Mouse (Mus musculus) limb, embryonic 15.5 days (tissue): ENCODE measurements around the gene Sspo. TPM values are rescaled to one million over a fixed set of nuclear protein-coding genes. Genes with fewer than 3 reads are reported as not detected.

Experiments used
- ATAC-seq: fragments of 200-750 bp; cut with Nextera tagmentation; 2 replicates; pipeline ENCODE4 v1.8.0; 2017; ENCODE audit warnings: low read depth, moderate TSS enrichment; ENCODE audit not compliant: insufficient number of reproducible peaks, low FRiP score, low TSS enrichment
- H3K27ac ChIP-seq: fragments of 300-500 bp; sonication (generic); 2 replicates; pipeline ENCODE4 v1.5.1; 2015; ENCODE audit warnings: moderate library complexity, mild to moderate bottlenecking, inconsistent platforms
- H3K27me3 ChIP-seq: fragments of 300-500 bp; sonication (generic); 2 replicates; pipeline ENCODE4 v1.6.1; 2015; ENCODE audit warnings: inconsistent platforms
- H3K36me3 ChIP-seq: fragments of 300-500 bp; sonication (generic); 2 replicates; pipeline ENCODE4 v1.6.1; 2015; ENCODE audit warnings: inconsistent platforms
- H3K4me1 ChIP-seq: fragments of 300-500 bp; sonication (generic); 2 replicates; pipeline ENCODE4 v1.6.1; 2015; ENCODE audit warnings: inconsistent platforms
- H3K4me2 ChIP-seq: fragments of 300-500 bp; sonication (generic); 2 replicates; pipeline ENCODE4 v1.6.1; 2015; ENCODE audit warnings: mild to moderate bottlenecking, inconsistent platforms
- H3K4me3 ChIP-seq: fragments of 300-500 bp; sonication (generic); 2 replicates; pipeline ENCODE4 v1.5.1; 2015; ENCODE audit warnings: mild to moderate bottlenecking, inconsistent platforms
- H3K9ac ChIP-seq: fragments of 300-500 bp; sonication (generic); 2 replicates; pipeline ENCODE4 v1.6.1; 2015; ENCODE audit warnings: inconsistent platforms
- H3K9me3 ChIP-seq: fragments of 300-500 bp; sonication (generic); 2 replicates; pipeline ENCODE4 v1.6.1; 2016; ENCODE audit warnings: inconsistent platforms
- WGBS: fragments of 180-500 bp; shearing (Covaris S2); methylation state at CpG from one replicate; pipeline ENCODE4 v1.1.7; 2015; 5-methylcytosine and 5-hydroxymethylcytosine counted together
- polyA plus RNA-seq: library from polyadenylated mRNA; unstranded; fragments of >200 nt; fragmentation: Nextera tagmentation; extraction: Ambion mirVana; gene quantifications from 2 replicates; pipeline ENCODE4 v1.2.1, GENCODE M21; 2015

Sspo gene
- polyA plus RNA-seq, 1 experiment from 2014 or later = 0.31 TPM

- ATAC-seq = no peak
- Histone ChIP-seq H3K4me1 (peaks cover 10% of the 10 kb centered on the region; the same call in 1 of the 2 replicates), H3K4me3 (no peak overlapping the region), H3K4me2 (no peak overlapping the region), H3K36me3 (peaks cover 23% of the 10 kb centered on the region), H3K27ac (no peak overlapping the region), H3K9ac (no peak overlapping the region), H3K27me3 (no peaks in the 10 kb centered on the region), H3K9me3 (no peaks in the 10 kb centered on the region)
- WGBS = 4% methylated on average over 2 of the region's 2 CpGs
Measured at GRCm38 (mm10) chr6:48420647-48421046, 27.4 kb upstream of the Sspo start.

- Histone ChIP-seq H3K4me2 (no peak overlapping the region), H3K36me3 (no peaks in the 10 kb centered on the region), H3K4me1 (peaks cover 10% of the 10 kb centered on the region; the same call in 1 of the 2 replicates), H3K9me3 (no peaks in the 10 kb centered on the region), H3K4me3 (no peak overlapping the region), H3K9ac (no peak overlapping the region), H3K27me3 (no peaks in the 10 kb centered on the region), H3K27ac (no peak overlapping the region)
- no peak for ATAC-seq
- WGBS = 47% methylated on average over 3 of the region's 3 CpGs
Measured at GRCm38 (mm10) chr6:48423336-48423735, 24.7 kb upstream of the Sspo start.

- Histone ChIP-seq H3K9ac (no peak overlapping the region), H3K27ac (no peak overlapping the region), H3K4me3 (no peak overlapping the region), H3K4me2 (no peak overlapping the region), H3K27me3 (no peaks in the 10 kb centered on the region), H3K9me3 (no peaks in the 10 kb centered on the region), H3K4me1 (peaks cover 10% of the 10 kb centered on the region; the same call in 1 of the 2 replicates), H3K36me3 (no peaks in the 10 kb centered on the region)
- ATAC-seq = no peak
- WGBS = 70% methylated on average over 5 of the region's 5 CpGs
Measured at GRCm38 (mm10) chr6:48424074-48424473, 24.0 kb upstream of the Sspo start.

- Histone ChIP-seq H3K4me1 (0 out of 2 replicates have a peak, but pooled peaks cover 5% of the 10 kb centered on the region), H3K36me3 (no peaks in the 10 kb centered on the region), H3K27me3 (no peaks in the 10 kb centered on the region), H3K9ac (no peak overlapping the region), H3K4me3 (no peak overlapping the region), H3K27ac (no peak overlapping the region), H3K9me3 (no peaks in the 10 kb centered on the region), H3K4me2 (no peak overlapping the region)
- ATAC-seq = no peak
- WGBS = 78% methylated on average over 5 of the region's 5 CpGs
Measured at GRCm38 (mm10) chr6:48426956-48427355, 21.1 kb upstream of the Sspo start.

- Histone ChIP-seq H3K9me3 (no peaks in the 10 kb centered on the region), H3K27me3 (no peaks in the 10 kb centered on the region), H3K4me2 (no peak overlapping the region), H3K9ac (no peak overlapping the region), H3K4me3 (no peak overlapping the region), H3K36me3 (no peaks in the 10 kb centered on the region), H3K4me1 (no peaks in the 10 kb centered on the region), H3K27ac (no peak overlapping the region)
- ATAC-seq = no peak
- 72% methylated on average over 4 of the region's 4 CpGs for WGBS
Measured at GRCm38 (mm10) chr6:48428769-48429557, 19.1 kb upstream of the Sspo start.

- H3K36me3 ChIP-seq = no peaks in the 10 kb centered on the region
- H3K4me1 ChIP-seq = peaks cover 14% of the 10 kb centered on the region
Measured at GRCm38 (mm10) chr6:48430748-48431147, 17.3 kb upstream of the Sspo start.

GRCm38 (mm10) chr6:48432893-48433816, 14.9 kb upstream of the Sspo start:
- Histone ChIP-seq H3K4me3 (no peak overlapping the region), H3K36me3 (peaks cover 14% of the 10 kb centered on the region), H3K4me1 (peaks cover 30% of the 10 kb centered on the region), H3K4me2 (no peak overlapping the region), H3K27me3 (no peaks in the 10 kb centered on the region), H3K9me3 (no peaks in the 10 kb centered on the region), H3K27ac (peak overlapping the region; percentile 22), H3K9ac (no peak overlapping the region)
- 54% methylated on average over 12 of the region's 12 CpGs for WGBS
- ATAC-seq = no peak

More at GRCm38 (mm10) chr6:48430748-48431147, 17.3 kb upstream of the Sspo start:
- Histone ChIP-seq H3K4me3 (no peak overlapping the region), H3K4me2 (no peak overlapping the region), H3K27ac (no peak overlapping the region), H3K27me3 (no peaks in the 10 kb centered on the region), H3K9me3 (no peaks in the 10 kb centered on the region), H3K9ac (no peak overlapping the region)
- no peak for ATAC-seq
- WGBS = 78% methylated on average over 5 of the region's 5 CpGs

- Histone ChIP-seq H3K27ac (no peak overlapping the region), H3K4me2 (no peak overlapping the region), H3K36me3 (peaks cover 28% of the 10 kb centered on the region), H3K9me3 (no peaks in the 10 kb centered on the region), H3K27me3 (peaks cover 13% of the 10 kb centered on the region), H3K9ac (no peak overlapping the region), H3K4me3 (no peak overlapping the region), H3K4me1 (peaks cover 42% of the 10 kb centered on the region)
- 49% methylated on average over 6 of the region's 6 CpGs for WGBS
- no peak for ATAC-seq
Measured at GRCm38 (mm10) chr6:48434651-48435050, 13.4 kb upstream of the Sspo start.

- Histone ChIP-seq H3K27ac (no peak overlapping the region), H3K36me3 (peaks cover 29% of the 10 kb centered on the region), H3K9me3 (no peaks in the 10 kb centered on the region), H3K27me3 (peaks cover 16% of the 10 kb centered on the region), H3K4me3 (no peak overlapping the region), H3K9ac (no peak overlapping the region), H3K4me1 (peaks cover 45% of the 10 kb centered on the region), H3K4me2 (no peak overlapping the region)
- 44% methylated on average over 5 of the region's 5 CpGs for WGBS
- ATAC-seq = no peak
Measured at GRCm38 (mm10) chr6:48435111-48435510, 12.9 kb upstream of the Sspo start.

GRCm38 (mm10) chr6:48435706-48436349, 12.2 kb upstream of the Sspo start:
- WGBS = 75% methylated on average over 5 of the region's 5 CpGs
- Histone ChIP-seq H3K4me2 (no peak overlapping the region), H3K9ac (no peak overlapping the region), H3K27ac (no peak overlapping the region), H3K27me3 (peaks cover 18% of the 10 kb centered on the region), H3K4me1 (peaks cover 50% of the 10 kb centered on the region), H3K36me3 (peaks cover 29% of the 10 kb centered on the region), H3K9me3 (no peaks in the 10 kb centered on the region), H3K4me3 (no peak overlapping the region)
- ATAC-seq = no peak

- H3K9me3 ChIP-seq = no peaks in the 10 kb centered on the region
- peaks cover 57% of the 10 kb centered on the region for H3K4me1 ChIP-seq
- H3K9ac ChIP-seq = no peak overlapping the region
- no peak overlapping the region for H3K27ac ChIP-seq
- H3K4me3 ChIP-seq = no peak overlapping the region
- peaks cover 18% of the 10 kb centered on the region for H3K27me3 ChIP-seq
- whole genome bisulfite sequencing = 65% methylated on average over 33 of the region's 35 CpGs
- no peak for ATAC-seq
- H3K4me2 ChIP-seq = no peak overlapping the region
- peaks cover 46% of the 10 kb centered on the region for H3K36me3 ChIP-seq
Measured at GRCm38 (mm10) chr6:48437679-48438376, 10.2 kb upstream of the Sspo start.
